Mouse (Mus musculus) bone marrow macrophage, adult 2 months (primary cell): ENCODE data around the gene Sfxn5. TPM values are rescaled to one million over a fixed set of nuclear protein-coding genes. Genes with fewer than 3 reads are reported as not detected.

Experiments used
- H3K27ac ChIP-seq: 2 replicates; pipeline ENCODE4 v1.5.1; 2012; ENCODE audit warnings: low read depth, low read length; ENCODE audit not compliant: insufficient read depth
- H3K4me1 ChIP-seq: 2 replicates; pipeline ENCODE4 v1.6.1; 2012; ENCODE audit warnings: low read length; ENCODE audit not compliant: control insufficient read depth, insufficient read depth
- H3K4me3 ChIP-seq: 2 replicates; pipeline ENCODE4 v1.5.1; 2012; ENCODE audit warnings: mild to moderate bottlenecking, low read length, moderate library complexity; ENCODE audit not compliant: insufficient read depth
- CTCF ChIP-seq: IDR thresholded peaks from 2 replicates; pipeline ENCODE4 v1.5.1; 2012; ENCODE audit warnings: low read depth, mild to moderate bottlenecking, low read length, moderate library complexity
- POLR2A ChIP-seq: IDR thresholded peaks from 2 replicates; pipeline ENCODE4 v1.6.1; 2012; ENCODE audit warnings: mild to moderate bottlenecking, low read depth, low read length, borderline replicate concordance
- polyA plus RNA-seq: library from polyadenylated mRNA; stranded (reverse); fragments of >200 nt; gene quantifications from 2 replicates; pipeline ENCODE4 v1.2.4, GENCODE M21; 2012; ENCODE audit not compliant: missing spikeins, insufficient read depth, insufficient read length

Sfxn5 gene
- polyA plus RNA-seq, 1 experiment = 15.2 TPM

DNA sequence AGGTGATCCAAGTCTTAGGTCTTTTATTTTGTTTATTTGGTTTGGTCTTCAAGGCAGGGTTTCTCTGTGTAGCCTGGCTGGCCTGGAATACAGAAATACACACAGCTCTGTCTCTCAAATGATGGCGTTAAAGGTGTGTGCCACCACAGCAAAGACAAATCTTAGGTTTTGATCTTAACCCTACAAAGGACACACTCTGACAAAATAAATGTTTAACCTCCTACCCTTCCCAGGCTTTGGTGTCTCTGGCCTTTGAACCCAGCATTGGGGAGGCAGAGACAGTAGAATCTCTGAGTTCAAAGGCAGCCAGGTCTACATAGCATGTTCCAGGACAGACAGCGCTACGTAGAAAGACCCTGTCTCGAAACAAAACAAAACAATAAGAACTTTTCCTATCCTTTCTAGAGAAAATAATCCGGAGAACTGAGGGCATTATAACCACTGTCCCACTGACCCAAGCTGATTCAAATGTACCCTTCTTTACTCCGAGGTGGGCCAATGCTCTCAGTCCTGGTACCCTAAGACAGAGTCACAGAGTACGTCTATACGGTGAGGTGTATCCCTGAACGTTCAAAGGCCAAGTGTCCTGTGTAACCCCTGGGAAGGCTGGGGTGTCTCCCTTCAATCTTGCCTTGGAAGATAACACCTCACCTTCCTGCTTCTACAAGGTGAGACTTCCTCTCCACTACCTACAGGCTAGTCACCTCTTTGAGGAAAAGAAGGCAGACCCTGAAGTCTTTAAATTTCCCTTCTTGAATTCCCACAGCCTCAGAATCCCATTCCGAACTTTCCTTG is 40.0 kb upstream of the Sfxn5 start:
- TF ChIP-seq CTCF = no peak
- H3K27ac ChIP-seq = peak overlapping the region; percentile 100
- peaks cover 49% of the 10 kb centered on the region for H3K4me1 ChIP-seq
- peak overlapping the region; percentile 80 for H3K4me3 ChIP-seq

DNA sequence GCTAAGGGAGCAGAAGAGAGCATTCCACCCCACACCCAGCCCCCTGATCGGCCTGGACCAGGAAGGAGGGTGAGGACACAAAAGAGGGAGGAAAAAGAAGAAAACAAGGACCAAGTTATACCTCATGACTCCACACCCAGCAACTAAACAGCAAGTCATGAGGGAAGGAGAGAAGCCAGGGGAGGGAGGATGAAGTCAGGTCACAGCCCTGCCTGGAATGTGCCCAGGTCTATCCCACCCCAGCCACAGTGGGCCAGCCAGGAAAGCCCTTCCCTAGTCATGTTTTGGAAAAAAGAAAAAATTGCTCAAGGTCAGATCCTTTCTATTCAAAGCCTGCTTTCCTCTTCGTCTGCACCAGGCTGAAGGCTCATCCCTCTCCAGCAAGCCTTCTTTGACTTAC is 39.3 kb upstream of the Sfxn5 start:
- Histone ChIP-seq H3K27ac (peak overlapping the region; percentile 100), H3K4me3 (peak overlapping the region; percentile 80), H3K4me1 (peaks cover 49% of the 10 kb centered on the region)
- TF ChIP-seq CTCF = no peak
- TF ChIP-seq POLR2A = no peak

DNA sequence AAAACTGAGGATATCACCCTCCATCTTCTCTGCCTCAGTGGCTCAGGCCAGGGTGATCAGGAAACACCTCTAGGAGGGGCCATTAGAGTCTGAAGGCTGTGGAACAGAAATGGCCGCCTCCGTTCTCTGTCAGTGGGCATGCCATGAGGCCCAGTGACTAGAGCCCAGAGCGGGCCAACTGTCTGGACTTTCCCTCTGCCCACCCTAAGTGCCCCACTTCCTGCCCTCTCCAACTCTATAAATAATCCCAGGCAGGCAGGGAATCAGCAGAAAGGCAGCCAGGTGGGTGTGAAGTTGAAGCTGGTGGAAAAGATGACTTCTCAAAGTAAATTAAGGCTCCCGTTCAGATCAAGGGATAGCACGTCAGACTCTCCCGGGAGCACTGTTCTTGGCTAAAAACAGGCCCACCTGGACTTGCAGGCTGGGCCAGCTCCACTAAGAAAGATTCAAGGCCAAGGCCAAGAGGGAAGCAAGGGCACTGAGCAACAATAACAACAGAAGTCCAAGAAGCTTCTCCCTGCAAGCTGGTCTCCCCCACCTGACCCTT is 38.7 kb upstream of the Sfxn5 start:
- TF ChIP-seq CTCF = no peak
- TF ChIP-seq POLR2A = no peak
- H3K27ac ChIP-seq = peak overlapping the region; percentile 100
- H3K4me1 ChIP-seq = peaks cover 51% of the 10 kb centered on the region
- peak overlapping the region; percentile 80 for H3K4me3 ChIP-seq

DNA sequence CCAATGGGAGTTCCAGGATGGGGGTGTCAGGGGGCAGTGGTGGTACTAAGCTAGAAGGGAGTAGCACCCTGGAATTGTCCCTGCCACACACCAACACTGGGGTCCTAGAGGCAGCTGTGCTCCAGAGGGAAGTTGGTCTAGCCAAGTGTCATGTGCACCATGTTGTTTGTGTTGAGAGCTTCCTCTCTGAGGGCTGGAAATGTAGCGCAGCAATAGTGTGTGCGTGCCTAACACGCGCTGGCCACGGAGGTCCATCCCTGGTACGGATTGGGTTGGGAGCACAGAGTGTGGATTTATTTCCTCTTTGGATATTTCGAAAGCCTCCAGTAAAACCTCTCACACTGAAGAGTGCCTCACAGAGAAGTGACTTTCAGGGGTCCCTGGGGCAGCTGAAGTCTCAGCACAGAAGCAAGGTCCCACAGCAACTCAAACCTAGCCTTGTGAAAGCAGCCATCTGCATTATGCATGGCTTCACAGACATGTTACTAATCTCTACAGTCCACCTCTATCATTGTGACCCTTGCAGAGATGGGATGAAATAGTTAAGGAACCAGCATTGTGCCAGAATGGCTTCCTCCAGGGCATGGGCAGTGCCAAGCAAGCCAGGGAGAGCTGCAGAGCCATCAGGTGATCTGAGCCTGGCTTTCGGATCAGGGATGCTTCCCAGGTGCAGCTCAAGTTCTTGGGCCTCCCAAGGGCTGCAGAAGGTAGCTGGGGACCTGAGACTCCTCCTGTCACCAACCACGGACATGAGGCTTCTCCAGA is 37.6 kb upstream of the Sfxn5 start:
- Histone ChIP-seq H3K4me1 (peaks cover 57% of the 10 kb centered on the region), H3K27ac (peak overlapping the region; percentile 100), H3K4me3 (peak overlapping the region; percentile 80)
- TF ChIP-seq POLR2A (no peak), CTCF (no peak)

DNA sequence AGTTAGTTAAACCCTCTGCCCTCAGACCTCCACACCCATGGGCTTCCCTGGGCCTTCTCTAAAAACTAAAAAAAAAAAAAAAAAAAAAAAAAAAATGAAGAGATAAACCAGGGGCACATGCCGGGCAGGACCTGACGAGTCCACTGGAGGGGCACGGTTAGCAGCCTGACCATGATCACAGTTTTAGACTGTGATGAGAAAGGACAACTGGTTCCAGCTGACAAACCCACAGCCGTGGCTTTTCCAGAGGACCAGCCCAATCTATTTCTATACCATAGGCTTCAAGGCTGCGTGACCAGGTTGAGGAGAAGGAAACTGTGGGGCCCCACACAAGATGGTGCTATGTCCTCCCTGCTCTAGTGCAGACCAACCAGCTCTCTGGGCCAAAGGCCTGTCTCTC is 36.8 kb upstream of the Sfxn5 start:
- TF ChIP-seq CTCF (no peak), POLR2A (0 out of 2 replicates have a peak, but pooled peaks have one; percentile 20)
- Histone ChIP-seq H3K27ac (peak overlapping the region; percentile 100), H3K4me1 (peaks cover 56% of the 10 kb centered on the region), H3K4me3 (peak overlapping the region; percentile 24)

DNA sequence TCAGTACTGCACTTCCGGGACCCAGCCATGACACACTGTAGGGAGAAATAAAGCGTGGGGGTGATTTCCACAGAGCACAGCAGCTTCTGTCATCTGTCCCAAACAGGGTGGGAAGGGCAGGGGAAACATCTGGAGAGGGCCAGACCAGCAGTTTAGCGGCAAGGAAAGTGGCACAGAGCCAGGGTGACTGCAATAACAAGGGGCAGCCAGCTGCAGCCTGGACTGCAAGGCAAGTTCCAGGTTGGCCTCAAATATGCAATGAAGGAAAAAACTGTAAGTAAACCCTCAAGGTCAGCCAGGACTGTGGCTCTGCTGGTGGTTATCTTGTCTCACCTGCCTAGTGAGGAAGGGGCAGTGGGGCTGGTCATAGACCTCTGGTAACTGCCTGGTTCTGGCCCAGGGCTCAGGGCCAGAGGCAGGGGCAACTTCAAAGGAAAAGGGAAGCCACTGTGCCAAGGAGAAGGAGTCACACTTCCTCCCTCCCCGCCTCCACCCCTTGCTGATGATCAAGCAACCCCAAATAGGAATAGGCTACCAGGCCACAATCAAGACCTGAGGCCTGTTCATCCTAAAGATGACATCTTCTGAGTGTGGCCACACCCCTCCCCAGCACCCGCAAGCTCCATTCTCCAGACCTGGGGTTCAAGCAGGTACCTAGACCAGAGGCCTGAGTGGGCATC is 36.1 kb upstream of the Sfxn5 start:
- H3K4me3 ChIP-seq = peak overlapping the region; percentile 49

DNA sequence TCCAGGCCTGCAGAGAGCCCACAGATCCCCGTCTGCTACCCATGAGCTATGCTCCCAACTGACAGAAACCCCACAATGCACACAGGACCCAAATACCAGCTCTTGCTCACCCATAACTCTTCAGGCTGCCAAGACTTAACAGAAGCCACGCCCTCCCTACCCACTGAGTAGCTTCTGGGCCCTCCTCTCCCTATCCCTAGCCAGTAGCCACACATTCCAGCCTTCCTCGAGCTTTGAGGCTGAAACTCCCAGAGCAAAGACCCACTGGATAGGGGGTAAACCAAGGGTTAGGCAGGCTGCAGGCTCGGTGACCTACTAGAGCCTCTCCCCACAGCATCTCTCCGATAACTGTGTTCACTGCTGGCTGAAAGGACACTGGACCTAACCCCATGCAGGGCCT is 35.5 kb upstream of the Sfxn5 start:
- Histone ChIP-seq H3K4me3 (peak overlapping the region; percentile 49), H3K4me1 (peaks cover 62% of the 10 kb centered on the region), H3K27ac (peak overlapping the region; percentile 100)
- TF ChIP-seq POLR2A = no peak
- no peak for TF ChIP-seq CTCF

More for the DNA sequence above, 36.1 kb upstream of the Sfxn5 start:
- Histone ChIP-seq H3K27ac (peak overlapping the region; percentile 100), H3K4me1 (peaks cover 59% of the 10 kb centered on the region)
- no peak for TF ChIP-seq CTCF
- no peak for TF ChIP-seq POLR2A

DNA sequence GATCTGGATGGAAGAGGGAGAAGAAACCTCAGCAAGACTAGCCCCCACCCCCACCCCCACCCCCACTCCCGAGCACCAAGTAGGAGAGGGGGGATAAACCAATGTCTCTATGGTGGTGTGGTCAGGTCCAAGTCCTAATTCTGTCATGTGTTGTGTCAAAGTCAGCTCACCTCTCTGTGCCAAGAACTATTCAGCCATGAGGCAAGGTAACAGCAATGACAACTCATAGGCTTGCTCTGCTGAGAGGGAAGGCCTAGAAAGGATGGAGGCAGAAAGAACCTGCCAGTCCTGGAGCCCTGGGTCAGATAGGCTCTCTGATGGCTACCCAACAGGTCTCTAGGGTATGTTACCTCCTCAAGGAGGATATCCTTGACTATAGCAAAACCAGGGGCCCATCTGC is 34.9 kb upstream of the Sfxn5 start:
- TF ChIP-seq CTCF (no peak), POLR2A (no peak)
- Histone ChIP-seq H3K27ac (peak overlapping the region; percentile 100), H3K4me1 (peaks cover 62% of the 10 kb centered on the region), H3K4me3 (peak overlapping the region; percentile 49)

DNA sequence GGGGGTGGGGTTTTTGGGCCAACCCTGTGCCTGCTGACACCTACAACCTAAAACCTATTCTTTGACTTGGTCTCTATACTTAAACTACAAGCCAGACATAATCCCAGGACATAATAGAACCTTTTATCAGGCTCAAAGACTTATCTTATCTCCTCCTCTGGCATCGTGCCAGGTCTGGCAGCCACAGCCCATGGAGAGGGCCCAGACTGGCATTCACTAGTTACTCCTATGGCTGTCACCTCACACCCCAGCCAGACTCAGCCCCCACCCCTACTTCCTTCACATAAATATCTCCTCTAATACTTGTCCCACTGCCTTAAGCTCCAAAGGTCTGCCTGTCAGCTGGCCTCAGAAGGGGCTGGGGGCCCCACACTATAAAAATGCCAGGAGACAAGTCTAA is 33.2 kb upstream of the Sfxn5 start:
- no peak overlapping the region for H3K27ac ChIP-seq
- TF ChIP-seq POLR2A (no peak), CTCF (no peak)
- H3K4me3 ChIP-seq = no peak overlapping the region
- H3K4me1 ChIP-seq = peaks cover 60% of the 10 kb centered on the region
